Mouse (Mus musculus): Measurements from ENCODE around the gene Atp6v1f.

Atp6v1f gene

DNA sequence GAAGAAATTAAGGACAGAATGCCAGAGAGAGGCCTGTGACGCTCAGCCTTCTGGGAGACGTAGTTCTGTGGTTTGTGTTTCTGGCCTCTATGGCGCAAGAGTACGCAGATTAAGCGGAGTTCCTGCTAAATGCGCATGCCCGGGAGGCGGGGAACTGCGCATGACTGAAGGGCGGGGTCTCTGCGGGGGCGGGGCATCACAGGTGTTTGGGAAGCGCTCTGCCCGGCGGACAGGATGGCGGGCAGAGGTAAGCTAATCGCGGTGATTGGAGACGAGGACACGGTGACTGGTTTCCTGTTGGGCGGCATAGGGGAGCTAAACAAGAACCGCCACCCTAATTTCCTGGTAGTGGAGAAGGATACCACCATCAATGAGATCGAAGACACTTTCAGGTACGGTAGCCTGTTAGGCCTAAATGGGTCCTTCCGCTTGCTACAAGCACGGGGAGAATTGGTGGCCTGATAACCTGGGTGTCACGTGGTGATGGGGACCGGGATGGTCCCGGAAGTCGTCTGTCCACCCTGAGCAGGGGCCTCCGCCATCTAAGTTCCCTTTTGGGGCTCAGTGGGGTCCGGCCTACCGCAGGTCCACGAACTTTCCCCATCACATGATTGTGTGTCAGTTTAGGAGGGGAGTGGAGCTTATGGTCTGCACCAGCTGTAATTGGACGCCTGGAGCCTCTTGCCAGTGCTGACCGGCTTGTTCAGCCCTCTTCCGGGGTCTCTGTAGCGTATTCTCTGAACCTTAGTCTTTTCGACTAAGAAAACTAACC, at the start of gene Atp6v1f:
Gene Atp6v1f, plus strand, starts transcription at position 136 of the 772 bp plus-strand sequence.
- DNase-seq = peak; percentile 96

GRCm38 (mm10) chr6:29420596-29420995, 46.9 kb upstream of the Atp6v1f start:
- no peak for DNase-seq

- no peak for DNase-seq
These were observed 42.4 kb upstream of the Atp6v1f start for GRCm38 (mm10) chr6:29425118-29425517.

GRCm38 (mm10) chr6:29426331-29426730, 41.2 kb upstream of the Atp6v1f start:
- no peak for DNase-seq

- no peak for DNase-seq
These were observed 39.3 kb upstream of the Atp6v1f start for GRCm38 (mm10) chr6:29428171-29428570.

DNA sequence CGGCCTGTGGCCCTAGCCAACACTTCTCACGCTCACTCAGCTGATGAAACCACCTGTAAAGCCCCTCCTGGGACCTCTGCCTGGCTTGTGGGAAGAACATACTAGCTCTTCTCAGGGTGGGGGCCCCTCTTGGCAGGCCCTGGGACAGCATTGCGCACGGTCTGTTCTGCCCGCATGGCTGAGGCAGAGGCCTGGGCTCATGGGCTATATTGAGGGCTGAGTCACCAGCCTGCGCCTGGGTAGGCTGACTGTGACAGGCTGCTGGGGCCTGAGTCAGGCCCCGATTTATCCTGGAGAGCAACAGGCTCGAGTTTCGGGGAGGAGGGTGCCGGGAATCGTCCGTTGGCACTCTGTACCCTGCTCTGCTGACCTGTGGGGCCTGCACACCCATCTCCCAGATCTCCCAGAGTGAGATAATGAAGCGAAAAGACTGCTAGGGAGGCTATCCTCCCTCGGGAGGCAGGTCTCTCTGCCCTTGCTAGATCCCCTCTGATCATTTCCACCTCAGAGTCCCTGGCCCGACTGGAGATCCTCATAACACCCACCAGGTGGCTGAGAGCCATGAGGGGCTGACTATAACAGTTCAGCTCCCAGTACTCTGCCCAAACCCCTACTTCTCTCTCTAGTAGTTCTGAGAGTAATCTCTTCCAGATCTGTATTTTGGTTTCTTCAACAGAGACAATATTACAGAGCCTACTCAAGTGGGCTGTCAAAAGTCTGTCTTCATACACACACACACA, 36.7 kb upstream of the Atp6v1f start:
- DNase-seq = no peak

GRCm38 (mm10) chr6:29431473-29431872, 36.0 kb upstream of the Atp6v1f start:
- no peak for DNase-seq

- no peak for DNase-seq
These were observed 35.4 kb upstream of the Atp6v1f start for GRCm38 (mm10) chr6:29432156-29432555.

DNA sequence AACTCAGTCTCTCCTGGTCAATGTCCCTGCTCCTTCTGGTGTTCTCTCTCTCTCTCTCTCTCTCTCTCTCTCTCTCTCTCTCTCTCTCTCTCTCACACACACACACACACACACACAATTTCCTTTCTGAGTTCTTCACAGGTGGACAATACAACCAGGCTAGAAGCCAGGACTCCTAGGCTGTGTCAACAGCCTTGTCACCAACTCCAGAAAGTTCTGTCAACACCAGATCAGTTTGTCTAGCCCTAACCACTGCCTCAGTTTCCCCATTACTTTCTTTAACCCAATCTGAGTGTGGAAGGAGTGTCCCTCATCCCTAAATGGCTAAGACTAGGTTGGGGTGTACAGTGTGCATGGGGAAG, 34.9 kb upstream of the Atp6v1f start:
- no peak for DNase-seq

- DNase-seq = peak; percentile 49
These were observed 34.3 kb upstream of the Atp6v1f start, which contains the start of gene Flnc for GRCm38 (mm10) chr6:29433038-29433803. Gene Flnc (plus strand): TSS chr6:29433256.

- no peak for DNase-seq
These were observed 33.4 kb upstream of the Atp6v1f start for GRCm38 (mm10) chr6:29433804-29434795.

DNA sequence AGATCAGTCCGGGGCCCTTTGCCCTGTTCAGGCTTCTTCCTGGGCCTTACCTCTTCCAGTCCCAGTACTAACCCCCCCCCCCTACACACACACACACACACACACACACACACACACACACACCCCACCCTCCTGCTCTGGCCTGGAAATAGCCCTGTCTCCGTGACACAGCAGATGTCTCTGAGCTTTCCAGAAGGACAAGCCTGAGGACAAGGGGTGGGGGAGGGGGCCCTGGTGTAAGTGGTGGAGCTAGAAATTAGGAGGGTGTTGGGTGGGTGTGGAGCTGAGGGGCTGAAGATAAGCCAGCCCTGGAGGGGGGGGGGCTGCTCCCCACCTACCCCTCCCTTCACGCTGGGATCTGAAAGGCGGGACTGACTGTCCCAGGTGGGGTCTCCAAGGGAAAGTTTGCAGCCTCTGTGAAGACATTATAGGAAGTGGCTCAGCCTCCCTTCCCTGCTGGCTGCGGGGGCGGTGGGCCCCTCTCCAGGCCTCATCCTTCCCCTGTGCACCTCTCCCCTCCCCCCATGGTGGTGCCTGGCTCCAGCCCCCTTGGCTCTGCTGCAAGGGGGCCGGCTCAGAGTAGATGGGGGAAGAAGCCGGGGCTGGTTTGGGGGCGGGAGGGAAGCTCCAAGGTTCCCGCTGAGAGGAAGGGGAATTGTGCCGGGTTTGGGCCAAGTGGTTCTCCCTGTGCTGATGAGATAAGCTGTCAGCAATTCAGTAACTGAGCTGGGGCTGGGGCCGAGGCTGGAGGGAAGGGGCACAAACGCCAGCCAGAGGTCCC, 32.4 kb upstream of the Atp6v1f start:
- peak; percentile 79 for DNase-seq

DNA sequence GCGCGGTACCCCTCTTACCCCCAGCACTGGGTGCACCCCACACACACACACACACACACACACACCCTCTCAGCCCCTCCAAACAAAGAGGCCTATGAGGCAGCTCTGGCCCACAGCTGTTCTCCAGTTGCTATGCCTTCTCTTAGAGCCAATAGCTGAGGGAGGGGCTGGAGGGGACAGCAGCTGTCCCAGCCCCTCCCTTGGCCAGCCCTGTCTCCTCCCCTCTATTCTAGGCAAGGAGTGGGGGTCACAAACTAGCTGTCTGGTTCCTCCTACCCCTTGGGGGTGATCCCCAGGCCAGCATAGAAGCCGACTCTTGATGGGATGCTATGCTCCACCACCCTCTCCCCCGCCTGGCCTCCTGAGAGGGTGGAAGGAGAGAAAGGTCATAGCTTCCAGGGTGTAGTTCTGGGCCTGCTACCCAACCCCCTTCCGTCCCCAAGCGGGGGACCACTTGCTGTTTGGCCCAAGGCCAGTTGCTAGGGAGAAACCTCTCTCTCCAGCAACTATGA, 31.5 kb upstream of the Atp6v1f start:
- peak; percentile 55 for DNase-seq

DNA sequence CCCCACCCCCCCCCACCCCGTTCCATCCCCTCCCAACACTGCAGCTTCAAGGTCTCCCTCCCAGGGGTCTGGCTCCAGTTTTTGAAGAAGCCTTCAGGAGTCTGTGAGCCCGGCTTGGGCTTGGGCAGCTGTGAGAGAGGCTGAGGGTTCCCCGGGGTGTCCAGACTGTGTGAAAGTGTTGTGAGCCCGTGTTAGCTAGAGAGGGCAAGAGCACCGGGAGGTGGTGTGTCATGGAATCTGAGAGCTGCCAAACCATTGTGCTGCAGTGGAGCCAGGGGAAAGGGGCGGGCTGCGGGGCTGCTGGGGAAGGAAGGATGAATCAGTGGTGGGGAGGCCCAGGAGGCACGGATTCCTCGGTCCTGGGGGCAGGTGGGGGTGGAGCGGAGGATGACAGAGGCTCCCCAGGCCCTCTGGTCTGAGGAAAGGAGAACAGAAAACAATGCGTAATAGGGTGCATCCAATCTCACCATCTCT, 31.0 kb upstream of the Atp6v1f start:
- DNase-seq = peak; percentile 51

GRCm38 (mm10) chr6:29439251-29439650, 28.3 kb upstream of the Atp6v1f start:
- no peak for DNase-seq

GRCm38 (mm10) chr6:29439789-29440188, 27.7 kb upstream of the Atp6v1f start:
- no peak for DNase-seq

- peak; percentile 59 for DNase-seq
These were observed 22.7 kb upstream of the Atp6v1f start for GRCm38 (mm10) chr6:29444773-29445172.

GRCm38 (mm10) chr6:29445354-29445753, 22.2 kb upstream of the Atp6v1f start:
- DNase-seq = no peak

- DNase-seq = peak; percentile 22
These were observed 17.7 kb upstream of the Atp6v1f start for GRCm38 (mm10) chr6:29449858-29450257.

- no peak for DNase-seq
These were observed 16.9 kb upstream of the Atp6v1f start for GRCm38 (mm10) chr6:29450667-29451066.

- no peak for DNase-seq
These were observed 6.0 kb upstream of the Atp6v1f start for GRCm38 (mm10) chr6:29461502-29461901.
